Mouse (Mus musculus) spleen, adult 2 months (tissue): Measurements from ENCODE around the gene Olfr523.

ENCODE experiments used
- CTCF ChIP-seq: fragments of 200-500 bp; IDR thresholded peaks from 2 replicates; pipeline ENCODE4 v1.5.1; 2011; ENCODE audit warnings: mild to moderate bottlenecking, inconsistent platforms; ENCODE audit not compliant: insufficient read depth, insufficient read length, insufficient replicate concordance; ENCODE audit errors: extremely low read depth
- POLR2A ChIP-seq: fragments of 200-500 bp; IDR thresholded peaks from 2 replicates; pipeline ENCODE4 v1.6.1; 2011; ENCODE audit warnings: low read depth, low read length, inconsistent platforms

DNA sequence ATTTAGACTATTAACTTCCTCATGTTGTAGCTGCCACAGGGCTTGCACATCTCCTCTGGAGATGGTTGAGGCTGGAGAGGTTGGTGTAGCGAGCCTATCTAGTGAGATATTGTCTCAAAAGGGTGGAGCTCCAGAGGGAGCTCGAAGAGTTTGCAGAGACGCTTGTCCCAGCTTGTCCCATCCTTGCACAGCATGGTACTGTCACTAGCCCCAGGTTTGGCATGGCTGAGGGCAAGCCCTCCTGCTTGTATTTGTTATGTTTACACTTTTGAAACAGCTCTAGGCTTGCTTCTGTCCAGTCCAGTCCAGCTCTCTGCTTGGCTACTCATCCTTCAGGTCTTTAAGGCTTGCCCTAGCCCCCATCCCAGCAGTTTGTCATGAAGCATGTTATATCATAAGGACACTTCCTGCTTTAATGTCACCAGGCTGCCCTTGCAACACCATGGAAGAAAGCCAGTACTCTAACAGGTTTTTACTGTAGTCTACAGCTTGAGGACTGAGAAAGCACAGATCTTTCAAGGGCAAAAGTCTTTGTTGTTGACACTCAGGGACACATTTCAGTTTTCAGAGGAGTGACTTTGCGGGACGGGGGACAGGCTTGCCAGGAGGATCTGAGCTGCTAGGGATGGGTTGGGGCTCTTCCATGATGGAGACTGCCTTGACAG is 37.8 kb upstream of the Olfr523 start:
- no peak for TF ChIP-seq CTCF
- no peak for TF ChIP-seq POLR2A
